Mouse (Mus musculus) MEL (cell line): Measurements from ENCODE around the gene Mus81.

ENCODE experiments used
- CHD1 ChIP-seq: IDR thresholded peaks from 2 replicates; pipeline ENCODE4 v1.6.1; 2012; ENCODE audit warnings: low read depth, mild to moderate bottlenecking, inconsistent platforms, low read length, improper control_type of control experiment
- CTCF ChIP-seq, 3 experiments: IDR thresholded peaks in 2 of 3; conservative IDR thresholded peaks in 1 of 3; 2 replicates each; pipeline ENCODE4 v1.5.1; 2011 to 2012; ENCODE audit warnings: low read length in 3 of 3, low read depth in 2 of 3, mild to moderate bottlenecking in 2 of 3, improper control_type of control experiment in 1 of 3, inconsistent platforms in 1 of 3, mixed read lengths in 1 of 3, moderate library complexity in 1 of 3; ENCODE audit not compliant: control insufficient read depth in 1 of 3, insufficient read depth in 1 of 3, poor library complexity in 1 of 3, severe bottlenecking in 1 of 3
- EP300 ChIP-seq, 2 experiments: IDR thresholded peaks; 2 replicates each; pipeline ENCODE4 v1.6.1; 2011; ENCODE audit warnings: improper control_type of control experiment in 2 of 2, low read length in 2 of 2, low read depth in 1 of 2, mild to moderate bottlenecking in 1 of 2
- GATA1 ChIP-seq: IDR thresholded peaks from 2 replicates; pipeline ENCODE4 v1.6.1; 2011; ENCODE audit warnings: low read depth, low read length, improper control_type of control experiment
- JUND ChIP-seq: IDR thresholded peaks from 2 replicates; pipeline ENCODE4 v1.6.1; 2011; ENCODE audit warnings: low read depth, mild to moderate bottlenecking, improper control_type of control experiment, low read length
- TAL1 ChIP-seq: IDR thresholded peaks from 2 replicates; pipeline ENCODE4 v1.6.1; 2012; ENCODE audit warnings: mild to moderate bottlenecking, inconsistent platforms, low read length, moderate library complexity, mixed read lengths
- UBTF ChIP-seq: IDR thresholded peaks from 2 replicates; pipeline ENCODE4 v1.6.1; 2012; ENCODE audit warnings: low read depth, mild to moderate bottlenecking, inconsistent platforms, low read length, improper control_type of control experiment, moderate library complexity, borderline replicate concordance; ENCODE audit not compliant: insufficient read depth

- TF ChIP-seq EP300 (IDR thresholded peaks at IDR 0.05; ENCODE audit: low read depth in 1 of 2, low read length in 2 of 2) (no peak), GATA1 (no peak), CTCF (IDR thresholded peaks at IDR 0.05 in 2 of 3, conservative IDR thresholded peaks at IDR 0.05 in 1 of 3; ENCODE audit: control insufficient read depth in 1 of 3, insufficient read depth in 1 of 3, low read depth in 2 of 3, low read length in 3 of 3, poor library complexity in 1 of 3, severe bottlenecking in 1 of 3) (no peak), JUND (no peak), CHD1 (no peak), UBTF (no peak), TAL1 (no peak)
These were observed 8.2 kb downstream of the Mus81 start for GRCm38 (mm10) chr19:5480016-5480415.
